Mouse (Mus musculus) layer of hippocampus, postnatal 14 days (tissue): ENCODE measurements around the gene Cdkl1. TPM values are rescaled to one million over a fixed set of nuclear protein-coding genes. Genes with fewer than 3 reads are reported as not detected.

ENCODE experiments used
- DNase-seq, 2 experiments: peaks; one replicate each; pipeline ENCODE4 v3.0.0; 2021 to 2022; ENCODE audit warnings: low spot score in 2 of 2, mixed read lengths in 1 of 2
- long read RNA-seq, 2 experiments: library from polyadenylated mRNA; stranded (forward); transcript quantifications; one replicate each; pipeline ENCODE4 v2.0.0; 2021
- total RNA-seq, 2 experiments: library from RNA; stranded (reverse); gene quantifications; 2 replicates each; pipeline ENCODE4 v1.2.3; 2021

Cdkl1 gene
- total RNA-seq = 10 to 100 TPM; 21.9 to 24.4 TPM
- long read RNA-seq, experiment 1, partial matches to known transcripts = 4 of 15 reads
- long read RNA-seq, experiment 1, other reads (novel, unspliced or antisense) = 11 of 15 reads
- long read RNA-seq, experiment 2, partial matches to known transcripts = 2 of 12 reads
- long read RNA-seq, experiment 2, other reads (novel, unspliced or antisense) = 10 of 12 reads

DNA sequence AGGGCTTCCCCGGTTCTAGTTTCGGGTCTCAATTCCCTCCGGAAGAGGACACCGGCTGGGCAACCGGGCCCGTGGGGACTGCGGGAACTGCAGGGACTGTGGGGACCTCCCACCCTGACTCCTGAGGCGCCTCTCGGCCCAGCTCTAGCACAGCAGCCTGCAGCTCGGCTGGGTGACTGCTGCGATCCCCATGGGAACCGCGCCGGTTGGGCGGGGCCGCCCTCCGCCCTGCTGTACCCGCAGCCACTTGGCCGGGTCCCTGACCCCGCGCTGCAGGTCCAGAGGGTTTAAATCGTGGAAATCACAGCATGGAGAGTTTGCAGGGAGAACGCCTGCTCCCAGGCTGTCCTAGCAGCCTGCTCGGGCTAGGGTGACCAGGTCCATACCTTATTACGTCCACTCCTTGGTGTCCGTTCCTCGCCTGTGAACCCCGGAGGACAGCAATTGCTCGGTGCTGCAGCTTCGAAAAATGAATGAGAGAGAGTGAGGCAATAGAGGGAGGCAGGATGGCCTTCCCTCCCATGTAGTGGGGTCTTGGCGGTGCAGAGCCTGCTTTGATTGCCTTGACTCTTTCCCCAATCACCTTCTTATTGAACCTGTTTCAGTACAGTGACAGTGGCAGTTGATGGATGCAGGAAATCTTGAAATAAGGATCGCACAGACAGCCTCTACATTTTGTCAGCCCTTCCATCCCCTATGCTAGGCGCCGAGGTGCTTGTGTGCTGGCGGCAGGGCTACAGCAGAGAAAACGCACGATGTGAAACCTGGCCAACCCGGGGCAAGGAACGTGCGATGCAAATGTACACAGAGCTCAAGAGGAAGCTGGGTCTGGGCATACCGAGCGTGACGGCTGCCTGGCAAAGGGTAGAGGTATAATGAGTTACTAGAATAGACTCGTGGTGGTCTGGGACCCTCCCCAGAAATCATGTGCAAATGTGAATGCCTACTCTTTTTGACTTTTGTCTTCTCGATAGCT, at the start of gene Cdkl1:
TSS of gene Cdkl1 (minus strand) at position 738 of the 976 bp plus-strand sequence.
- peak; percentile 44 to 70 for DNase-seq

DNA sequence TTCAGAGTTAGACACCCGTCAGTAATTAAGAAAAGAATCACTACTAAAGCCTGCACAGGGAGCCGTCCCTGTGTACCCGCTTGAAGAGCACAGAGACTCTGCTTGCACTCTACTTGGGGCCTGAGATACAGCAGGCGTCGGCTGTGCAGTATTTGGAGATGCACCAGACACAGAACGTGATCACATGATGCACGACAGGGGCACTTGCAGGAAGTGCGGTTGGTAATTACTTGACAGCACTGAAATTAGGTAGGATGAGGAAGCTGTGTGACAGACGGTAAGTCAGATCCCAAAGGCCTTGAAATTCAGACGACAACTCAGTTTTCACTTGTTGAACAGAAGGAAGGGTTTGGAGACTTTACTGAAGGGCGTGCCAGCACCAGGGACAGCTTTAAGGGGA, 47.3 kb upstream of the Cdkl1 start:
- DNase-seq = no peak

GRCm38 (mm10) chr12:69833982-69834604, 43.0 kb upstream of the Cdkl1 start:
- no peak for DNase-seq

DNA sequence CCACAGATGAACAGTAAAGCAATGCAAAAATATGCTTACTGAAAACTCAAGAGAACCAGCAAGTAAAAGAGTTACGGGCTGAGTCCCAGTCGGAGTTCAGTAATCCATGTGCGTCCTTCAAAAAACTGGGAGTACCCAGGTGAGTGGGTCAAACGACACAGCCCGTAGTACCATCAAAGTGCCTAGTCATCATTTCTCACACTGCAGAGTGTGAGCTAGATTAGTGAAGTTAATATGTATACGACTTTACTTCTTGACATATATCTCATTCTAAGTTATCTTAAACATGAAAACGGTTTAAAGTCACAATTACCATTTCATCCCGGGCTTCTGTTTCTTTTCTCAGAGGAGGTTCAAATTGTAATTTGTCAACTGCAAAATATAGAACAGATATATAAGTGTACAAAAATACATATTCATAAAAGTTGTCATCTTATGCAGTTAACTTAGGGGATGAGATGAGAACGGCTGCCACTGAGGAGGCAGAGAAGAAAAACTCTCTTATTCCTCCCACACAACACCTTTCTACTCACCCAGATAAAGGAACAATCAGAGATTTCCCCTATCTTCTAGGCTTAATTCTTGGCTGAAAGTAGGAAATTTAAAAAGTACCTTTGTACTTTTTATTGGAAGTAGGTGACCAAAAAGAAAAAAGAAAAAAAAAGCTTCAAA, 40.3 kb upstream of the Cdkl1 start:
- DNase-seq = no peak

DNA sequence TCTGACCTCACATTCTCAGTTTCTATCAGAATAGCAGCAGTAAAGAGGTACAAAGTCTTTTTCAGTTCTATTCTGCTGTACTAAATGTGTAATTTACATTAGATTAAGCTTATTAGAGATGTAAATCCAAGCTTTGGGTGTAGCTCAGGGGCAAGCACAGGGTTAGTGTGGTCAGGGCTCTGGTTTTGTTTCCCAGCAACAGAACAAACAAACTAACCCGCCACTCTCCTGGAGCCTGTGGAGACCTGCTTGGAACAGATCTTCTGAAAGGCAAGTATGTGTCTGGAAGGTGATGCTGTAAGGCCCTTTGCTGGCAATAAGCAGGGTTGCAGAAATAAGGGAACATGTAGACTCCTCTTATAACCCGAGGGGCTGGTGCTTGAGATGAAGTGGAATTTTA, 37.1 kb upstream of the Cdkl1 start:
- DNase-seq = no peak

DNA sequence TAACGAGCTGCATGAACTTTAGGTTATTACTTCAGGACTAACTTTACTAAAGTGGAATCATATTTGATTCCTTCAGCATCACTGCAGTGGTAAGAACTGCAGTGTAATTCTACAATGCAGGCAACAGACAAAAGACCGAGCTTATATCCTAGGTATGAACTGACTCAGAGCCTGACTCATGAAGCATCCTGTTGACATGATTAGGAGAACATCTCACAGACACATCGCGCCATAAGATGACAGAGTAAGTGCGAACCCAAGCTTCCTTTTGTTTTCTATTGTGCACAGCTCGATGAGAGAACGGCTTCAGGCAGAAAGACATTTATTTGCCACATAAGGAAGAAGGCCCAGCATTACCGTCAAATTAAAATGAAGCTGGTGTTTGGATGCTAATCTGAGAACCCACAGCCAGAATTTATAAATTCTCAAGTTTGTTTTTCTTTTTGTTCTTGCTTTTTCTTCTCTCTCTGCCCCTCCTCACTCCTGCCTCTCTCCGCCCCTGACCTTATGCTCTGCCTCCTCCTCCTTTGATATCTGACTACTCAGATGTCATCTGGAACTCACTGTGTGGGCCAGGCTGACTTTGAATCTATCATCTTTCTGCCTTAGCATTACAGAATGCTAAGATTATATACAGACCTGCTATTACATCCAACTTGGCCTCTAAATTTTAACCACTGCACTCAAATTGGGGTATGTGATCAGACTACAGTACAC, 34.0 kb upstream of the Cdkl1 start:
- DNase-seq = no peak

- DNase-seq = peak in 1 of 2 experiments; percentile 27
These were observed 23.2 kb upstream of the Cdkl1 start for GRCm38 (mm10) chr12:69814272-69814671.

GRCm38 (mm10) chr12:69813596-69813995, 22.5 kb upstream of the Cdkl1 start:
- no peak for DNase-seq

- no peak for DNase-seq
These were observed 21.9 kb upstream of the Cdkl1 start for GRCm38 (mm10) chr12:69812986-69813385.

DNA sequence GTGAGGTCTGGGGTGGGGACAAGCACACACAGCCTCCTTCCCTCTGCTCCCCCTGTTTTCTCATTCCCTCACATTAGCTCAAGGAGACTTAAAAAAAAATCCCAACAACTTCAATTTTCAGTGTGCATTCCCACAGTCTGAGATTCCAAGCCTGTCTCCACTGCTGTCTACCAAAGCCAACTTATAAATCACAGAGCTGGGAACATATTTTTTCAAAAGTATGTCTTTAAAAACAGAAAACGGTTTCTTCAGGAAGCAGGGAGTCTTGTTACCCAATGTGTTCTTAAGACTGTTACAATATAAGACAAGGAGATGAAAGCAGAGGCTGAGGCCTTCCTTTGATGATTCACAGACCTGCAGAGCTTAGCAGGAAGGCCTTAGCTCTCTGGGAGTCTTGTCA, 20.9 kb upstream of the Cdkl1 start:
- DNase-seq = no peak

- DNase-seq = no peak
These were observed 18.4 kb upstream of the Cdkl1 start for GRCm38 (mm10) chr12:69809439-69809838.

DNA sequence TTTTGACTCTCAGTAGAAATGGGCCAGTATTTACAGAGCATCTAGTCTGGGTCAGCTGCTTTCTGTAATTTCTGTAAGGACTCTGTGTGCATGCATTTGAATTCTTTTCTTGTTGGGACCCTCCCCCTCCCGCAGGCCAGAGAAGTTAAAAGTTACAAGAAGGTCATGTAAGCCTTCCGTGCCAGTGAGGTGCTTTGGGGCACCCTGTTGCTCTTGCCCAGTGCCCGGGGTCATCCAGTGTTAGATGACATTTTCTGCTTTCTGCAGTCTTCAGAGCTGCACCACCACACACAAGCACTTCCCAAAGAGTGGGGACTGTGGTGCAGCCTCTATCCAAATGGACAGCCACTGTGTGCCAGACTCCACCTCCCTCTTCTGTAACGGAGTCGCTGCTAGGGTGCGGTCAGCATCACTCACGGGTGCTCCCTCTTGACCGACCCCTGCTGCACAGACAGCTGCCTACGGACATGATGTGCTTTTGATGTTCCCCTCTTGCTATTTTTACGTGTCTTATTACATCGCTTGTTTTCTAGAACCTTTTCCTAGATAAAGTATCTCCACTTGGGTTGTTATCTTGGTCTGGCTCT, 16.4 kb upstream of the Cdkl1 start:
- no peak for DNase-seq

GRCm38 (mm10) chr12:69805148-69805547, 14.1 kb upstream of the Cdkl1 start:
- DNase-seq = no peak

DNA sequence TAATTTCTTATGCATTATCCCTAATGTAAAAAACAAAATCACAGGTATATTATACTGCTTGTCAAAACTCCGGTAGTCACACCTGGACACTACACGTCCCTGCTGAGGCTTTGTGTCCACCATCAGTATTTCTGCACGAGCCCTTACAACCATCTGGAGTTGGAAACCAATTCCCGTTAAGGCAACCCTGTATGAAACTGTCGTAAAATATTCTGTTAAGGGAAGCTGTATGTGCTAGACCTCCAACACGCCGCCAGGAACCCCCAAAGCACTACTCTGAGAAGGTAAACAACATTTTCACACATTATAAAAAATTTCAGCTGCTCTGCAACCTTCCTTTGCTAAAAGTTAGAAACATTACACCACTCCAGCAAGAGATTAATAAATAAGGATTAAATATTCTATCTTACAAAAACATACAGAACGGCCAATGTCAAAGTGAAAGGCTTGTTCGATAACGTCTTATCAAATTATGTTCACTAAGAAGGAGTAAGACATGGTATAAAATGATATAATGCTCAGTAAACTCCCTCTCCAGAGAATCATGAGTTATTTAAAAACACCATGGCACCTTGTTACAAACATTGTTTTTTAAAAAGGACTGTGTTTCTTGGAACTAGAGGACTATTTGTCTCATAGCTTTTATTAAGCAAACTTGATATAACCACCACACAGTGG, 13.5 kb upstream of the Cdkl1 start:
- no peak for DNase-seq

- DNase-seq = no peak
These were observed 12.1 kb upstream of the Cdkl1 start for GRCm38 (mm10) chr12:69803196-69803595.

- DNase-seq = no peak
These were observed 9.5 kb upstream of the Cdkl1 start for GRCm38 (mm10) chr12:69800586-69800985.

- DNase-seq = no peak
These were observed 5.2 kb upstream of the Cdkl1 start for GRCm38 (mm10) chr12:69796311-69796710.

- no peak for DNase-seq
These were observed 1.1 kb downstream of the Cdkl1 start for GRCm38 (mm10) chr12:69789766-69790529.

- DNase-seq = no peak
These were observed 2.7 kb downstream of the Cdkl1 start for GRCm38 (mm10) chr12:69788380-69788779.
